Mouse (Mus musculus) heart, postnatal 0 days (tissue): ENCODE measurements around the gene Upk1a.

Source experiments
- CTCF ChIP-seq: IDR thresholded peaks from 2 replicates; pipeline ENCODE4 v1.5.1; 2016; ENCODE audit warnings: antibody characterized with exemption, control low read depth, low read depth
- EP300 ChIP-seq: IDR thresholded peaks from 2 replicates; pipeline ENCODE4 v1.6.1; 2016; ENCODE audit warnings: antibody characterized with exemption, low read depth

GRCm38 (mm10) chr7:30614454-30614853 lies 1.8 kb upstream of the Upk1a start:
- TF ChIP-seq CTCF (peak; percentile 13; the same call in 1 of the 2 replicates), EP300 (no peak)
